Mouse (Mus musculus) Muller cell, postnatal 12 days (primary cell): ENCODE results near the gene Eml2.

ENCODE experiments used
- DNase-seq: peaks from one replicate; pipeline ENCODE4 v3.0.0-alpha.2; 2015; ENCODE audit errors: inconsistent ontology term

The Eml2 gene

DNA sequence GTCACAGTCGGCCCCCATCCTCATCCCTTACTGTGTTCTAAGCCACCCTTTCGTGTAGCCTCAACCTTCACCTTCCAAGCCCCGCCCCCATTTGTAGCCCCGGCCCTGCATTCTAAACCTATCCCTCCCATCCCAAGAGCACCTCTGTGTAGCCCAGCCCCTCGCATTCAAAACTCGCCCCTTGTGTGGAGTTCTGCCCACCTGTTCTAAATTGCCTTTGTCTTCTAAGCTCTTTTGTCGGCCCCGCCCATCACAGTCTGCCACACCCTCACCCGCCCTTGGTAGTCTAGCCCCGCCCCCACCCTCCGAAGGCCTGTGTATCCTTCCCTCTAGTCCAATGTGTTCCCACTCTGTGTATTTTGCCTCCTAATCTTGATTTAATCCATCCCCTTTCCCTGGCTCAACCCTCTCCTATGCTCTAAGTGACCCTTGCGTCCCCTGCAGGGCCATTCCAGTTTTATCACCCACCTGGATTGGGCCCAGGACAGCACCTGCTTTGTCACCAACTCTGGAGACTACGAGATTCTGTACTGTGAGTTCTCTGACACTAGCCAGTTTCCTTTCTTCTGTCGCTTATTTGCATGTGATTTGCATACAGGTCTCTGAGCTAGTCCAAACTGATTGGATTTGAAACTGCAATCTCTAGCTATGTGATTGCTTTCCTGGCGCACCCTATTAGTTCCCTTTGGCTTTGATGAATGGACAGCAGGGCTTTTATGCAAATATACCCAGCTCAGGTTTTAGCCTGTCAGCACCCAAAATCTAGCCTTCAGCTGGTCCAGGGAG, 26.0 kb downstream of the Eml2 start:
- DNase-seq, result no peak

DNA sequence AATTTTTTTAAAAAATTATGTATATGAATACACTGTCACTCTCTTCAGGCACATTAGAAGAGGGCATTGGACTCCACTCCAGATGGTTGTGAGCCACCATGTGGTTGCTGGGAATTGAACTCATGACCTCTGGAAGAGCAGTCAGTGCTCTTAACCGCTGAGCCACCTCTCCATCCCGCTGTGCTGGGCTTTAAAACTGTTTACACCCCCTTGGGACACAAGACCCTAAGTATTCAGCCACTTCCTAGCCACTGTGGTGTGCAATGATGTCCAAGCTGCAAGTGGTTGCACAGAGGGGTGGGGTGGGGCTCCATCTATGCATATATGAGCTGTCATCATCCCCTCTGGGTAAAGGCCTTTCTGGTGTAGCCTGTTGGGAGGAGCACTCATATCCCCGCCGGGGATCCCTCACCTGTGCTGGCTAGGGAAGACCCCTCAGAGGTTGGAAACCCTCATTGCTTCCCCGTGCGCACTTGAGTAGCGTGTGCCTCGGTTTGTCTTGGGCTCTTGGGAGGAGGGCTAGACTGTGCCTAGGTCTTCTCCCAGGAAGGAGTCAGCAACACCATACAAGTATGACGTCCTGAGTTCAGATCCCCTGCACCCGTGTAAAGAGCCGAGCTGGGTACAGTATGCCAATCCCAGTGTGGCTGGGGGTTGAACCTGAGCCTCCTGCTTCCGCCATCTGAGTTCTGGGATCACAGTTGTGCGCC, 32.1 kb downstream of the Eml2 start:
- DNase-seq, result no peak

DNA sequence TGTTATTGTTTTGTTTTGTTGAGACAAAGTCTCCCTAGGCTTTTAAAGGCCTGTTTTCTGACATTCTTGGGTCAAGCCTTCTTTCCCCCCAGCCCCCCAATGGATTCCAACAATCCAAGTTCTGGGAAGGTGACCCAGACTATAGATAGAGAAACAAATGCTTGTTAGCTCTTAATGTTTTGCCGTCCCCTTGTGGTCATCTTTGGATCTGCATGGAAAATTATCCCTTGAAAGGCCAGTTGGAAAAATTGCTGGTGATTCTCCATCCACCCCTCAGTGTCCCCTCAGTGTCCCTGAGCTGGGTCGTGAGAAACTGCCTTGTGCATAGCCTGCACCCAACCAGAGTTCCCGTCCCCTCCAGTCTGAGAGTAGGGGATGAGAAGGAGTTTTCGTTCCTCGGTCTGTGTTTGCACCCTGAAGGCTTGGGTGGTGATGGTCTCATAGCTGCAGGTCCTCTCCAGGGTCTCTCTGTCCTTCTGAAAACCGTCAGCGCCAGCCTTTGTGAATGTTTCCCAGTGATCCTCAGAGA, 32.8 kb downstream of the Eml2 start:
- DNase-seq, result peak; percentile 31

DNA sequence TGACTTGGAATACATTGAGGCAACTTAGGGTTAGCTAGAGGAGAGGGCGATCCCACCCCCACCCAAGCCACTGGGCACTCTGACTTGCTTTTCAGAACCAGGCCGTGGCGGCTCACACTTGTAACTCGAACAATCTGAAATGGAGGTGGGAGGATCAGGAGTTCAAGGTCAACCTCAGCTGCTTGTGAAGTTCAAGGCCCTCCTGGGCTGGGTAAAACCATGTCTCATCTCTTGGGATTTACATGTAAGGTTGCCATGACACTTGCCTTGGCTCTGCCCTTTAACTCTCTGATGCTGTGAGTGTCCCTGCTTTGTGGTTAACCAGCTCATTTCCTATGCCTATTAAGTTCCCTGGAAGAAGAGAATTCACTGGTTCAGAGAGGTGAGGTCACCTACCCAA, 33.3 kb downstream of the Eml2 start:
- DNase-seq, result no peak

DNA sequence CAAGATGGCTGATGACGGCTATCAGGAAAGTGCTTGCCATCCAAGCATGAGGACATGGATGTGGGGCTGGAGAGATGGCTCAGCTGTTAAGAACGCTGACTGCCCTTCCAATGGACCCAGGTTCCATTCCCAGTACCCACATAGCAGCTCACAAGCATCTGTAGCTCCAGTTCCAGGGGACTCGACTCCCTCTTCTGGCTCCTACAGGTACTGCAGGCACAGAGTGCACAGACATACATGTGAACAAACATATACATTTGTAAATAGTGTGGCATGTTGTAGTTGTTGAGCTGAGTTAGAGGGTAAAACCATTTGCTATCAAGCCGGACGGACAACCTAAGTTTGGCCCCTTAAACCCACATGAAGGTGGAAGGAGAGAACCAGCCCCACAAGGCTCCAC, 33.8 kb downstream of the Eml2 start:
- DNase-seq, result no peak

DNA sequence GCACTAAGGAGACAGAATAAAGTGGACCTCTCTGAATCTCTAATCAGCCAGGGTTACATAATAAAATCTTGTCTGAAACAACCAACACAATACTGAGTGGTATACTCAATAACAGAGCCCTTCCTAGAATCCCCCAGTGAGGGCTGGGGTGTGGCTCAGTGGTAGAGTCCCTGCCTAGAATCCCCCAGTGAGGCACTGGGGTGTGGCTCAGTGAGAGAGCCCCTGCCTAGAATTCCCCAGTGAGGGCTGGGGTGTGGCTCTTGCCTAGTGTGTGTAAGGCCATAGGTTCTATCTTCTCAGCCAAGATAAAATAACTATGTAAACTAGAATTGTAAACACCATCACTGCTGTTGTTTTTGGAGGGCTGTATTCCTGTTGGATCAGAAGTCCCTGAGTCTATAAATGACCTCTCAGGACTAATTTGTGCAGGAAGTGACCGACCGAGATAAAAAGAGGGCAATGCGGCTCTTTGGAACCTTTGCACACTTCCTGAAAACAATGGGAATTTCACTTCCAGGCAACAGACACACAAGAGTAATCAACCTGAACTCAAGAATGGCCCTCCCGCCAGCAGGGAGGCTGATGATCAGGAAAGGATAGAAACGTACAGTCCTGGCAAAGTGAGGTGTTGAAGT, 34.9 kb downstream of the Eml2 start:
- DNase-seq, result no peak

DNA sequence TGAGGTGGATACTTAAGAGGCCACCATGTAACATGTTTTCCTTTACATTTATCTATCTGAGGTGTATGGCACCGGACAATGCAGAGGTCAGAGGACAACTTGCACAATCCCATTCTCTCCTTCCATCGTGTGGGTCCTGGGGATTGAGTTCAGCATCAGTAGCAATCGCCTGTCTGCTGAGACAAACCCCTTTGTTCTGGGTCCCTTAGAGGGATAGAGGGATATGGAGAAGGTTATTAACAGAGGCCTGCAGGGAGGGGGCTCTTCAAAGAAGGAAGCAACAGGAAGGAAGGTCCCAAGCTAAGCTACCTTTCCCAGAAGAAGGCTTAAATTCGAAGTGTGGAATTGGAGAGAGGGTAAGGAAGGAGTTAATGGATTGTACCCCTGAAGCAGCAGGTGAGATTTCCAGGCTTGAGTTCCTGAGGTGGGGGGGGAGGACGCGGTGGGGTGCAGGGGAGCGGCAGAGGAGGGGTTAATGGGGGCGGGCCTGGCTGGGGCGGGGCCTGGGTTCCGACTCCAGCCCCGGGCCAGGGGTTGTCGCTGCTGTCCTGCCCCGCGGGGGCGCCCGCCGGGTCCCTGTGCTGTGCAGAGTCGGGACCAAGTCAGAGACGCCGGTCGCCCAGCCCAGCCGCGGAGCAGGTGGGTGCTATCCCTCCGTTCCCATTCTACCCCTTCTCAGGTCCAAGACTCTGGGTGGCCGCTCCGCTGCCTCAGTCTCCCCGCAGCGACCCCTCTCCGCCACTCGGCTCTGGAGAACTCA, 36.0 kb downstream of the Eml2 start, which contains the start of gene Gpr4:
TSS of gene Gpr4 (plus strand) at position 543 of the 760 bp plus-strand sequence.
- peak; percentile 59 for DNase-seq

DNA sequence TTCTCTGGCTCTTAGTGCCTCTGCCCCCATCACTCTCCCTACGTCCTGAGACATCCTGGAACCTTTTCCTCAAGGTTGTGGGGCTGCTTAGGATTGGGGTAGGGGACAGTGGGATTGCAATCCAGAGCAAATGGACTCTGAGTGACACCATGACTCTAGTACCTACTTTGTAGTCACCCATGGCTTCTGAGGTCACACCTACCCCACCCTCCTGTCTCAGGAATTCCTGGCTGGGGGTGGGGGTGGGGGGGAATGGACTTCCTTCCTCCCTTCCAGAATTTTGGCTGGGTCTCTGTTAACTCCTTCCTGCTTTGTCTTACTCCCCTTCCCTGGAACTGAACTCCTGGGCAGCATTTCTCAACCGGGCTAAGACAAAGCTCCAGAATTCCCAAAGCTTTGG, 37.2 kb downstream of the Eml2 start:
- DNase-seq, result no peak

DNA sequence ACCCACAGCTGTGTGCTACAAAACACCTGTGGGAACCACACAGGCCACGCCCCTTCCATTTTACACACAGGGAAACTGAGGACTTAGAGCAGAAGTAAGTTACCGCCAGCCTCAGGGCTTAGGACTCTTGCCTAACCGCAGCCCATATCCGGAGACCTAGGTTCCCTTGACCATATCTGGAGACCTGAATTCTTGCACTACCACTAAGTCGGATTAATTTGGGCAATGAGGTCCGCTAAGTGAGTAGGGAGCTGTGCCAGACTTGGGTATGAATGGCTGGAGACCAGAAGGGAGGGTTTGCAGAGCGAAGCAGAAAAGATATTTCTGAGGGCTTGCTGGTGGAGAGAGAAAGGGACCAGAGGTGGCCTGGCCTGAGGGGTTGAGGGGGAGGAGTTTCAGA, 38.1 kb downstream of the Eml2 start:
- DNase-seq, result no peak

DNA sequence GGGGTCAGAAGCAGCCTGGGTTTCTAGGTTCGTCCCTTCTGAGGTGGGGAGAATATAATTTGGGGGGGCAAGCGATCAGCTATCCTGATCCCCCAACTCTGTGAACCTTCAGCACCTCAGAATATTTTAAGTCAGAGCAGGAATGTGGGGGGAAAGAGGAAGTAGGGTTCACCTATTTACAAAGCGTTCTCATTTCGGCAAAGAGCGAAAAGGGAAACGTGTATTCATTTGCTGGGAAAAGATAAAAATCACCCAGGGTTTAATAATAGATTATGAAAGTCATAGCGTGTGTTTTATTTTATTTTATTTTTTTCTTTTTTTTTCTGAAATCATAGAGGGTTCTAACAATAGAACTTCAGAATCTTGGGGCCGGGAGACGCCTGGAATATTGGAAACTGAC, 38.7 kb downstream of the Eml2 start:
- no peak for DNase-seq

DNA sequence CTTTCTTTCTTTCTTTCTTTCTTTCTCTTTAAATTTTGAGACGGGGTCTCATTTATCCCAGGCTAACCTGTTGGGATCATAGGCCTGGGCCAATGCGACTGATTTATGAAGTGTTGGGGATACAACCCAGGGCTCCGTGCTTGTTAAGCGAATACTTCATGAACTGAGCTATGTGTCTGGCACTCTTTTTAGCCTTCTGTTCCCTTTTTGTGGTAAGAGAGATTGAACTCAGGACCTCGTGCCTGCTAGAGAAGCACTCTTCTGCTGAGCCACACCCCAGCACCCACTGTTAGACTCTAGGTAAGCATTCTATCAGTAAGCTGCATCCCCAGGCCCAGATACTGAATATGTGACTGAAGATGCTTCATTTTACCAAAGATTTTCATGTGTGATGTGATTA, 41.3 kb downstream of the Eml2 start:
- no peak for DNase-seq

DNA sequence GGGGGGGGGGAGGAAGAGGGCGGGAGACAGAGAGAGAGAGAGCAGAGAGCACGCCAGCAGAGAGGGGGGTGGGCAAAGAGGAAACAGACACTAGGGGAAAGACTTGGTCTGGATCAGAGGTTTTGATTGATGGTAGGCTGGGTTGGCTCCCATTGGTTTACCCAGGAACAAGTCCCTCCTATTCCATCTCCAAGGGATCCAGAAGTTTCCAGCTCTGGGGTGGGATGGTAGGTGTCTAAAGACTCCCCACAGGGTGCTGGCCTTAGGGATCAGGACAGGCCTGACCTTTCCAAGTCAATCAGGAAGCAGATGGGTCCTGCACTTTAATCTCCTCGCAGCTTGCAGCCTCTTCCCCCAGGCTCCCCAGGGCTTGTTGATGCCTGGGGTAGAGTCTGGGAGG, 41.7 kb downstream of the Eml2 start:
- no peak for DNase-seq

DNA sequence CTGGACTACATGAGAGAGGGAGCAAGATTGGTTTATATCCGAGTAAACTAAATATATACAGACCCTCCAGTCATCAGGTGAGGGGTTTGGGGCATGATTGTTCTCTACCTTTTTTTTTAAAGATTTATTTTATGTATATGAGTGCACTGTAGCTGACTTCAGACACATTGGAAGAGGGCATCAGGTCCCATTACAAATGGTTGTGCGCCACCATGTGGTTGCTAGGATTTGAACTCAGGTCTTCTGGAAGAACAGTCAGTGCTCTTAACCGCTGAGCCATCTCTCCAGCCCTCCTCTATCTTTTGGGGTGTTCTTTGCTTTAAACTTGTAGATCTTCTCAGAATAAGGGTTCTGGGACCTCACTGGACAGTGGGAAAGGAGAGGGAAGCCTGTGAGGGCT, 43.8 kb downstream of the Eml2 start:
- no peak for DNase-seq

DNA sequence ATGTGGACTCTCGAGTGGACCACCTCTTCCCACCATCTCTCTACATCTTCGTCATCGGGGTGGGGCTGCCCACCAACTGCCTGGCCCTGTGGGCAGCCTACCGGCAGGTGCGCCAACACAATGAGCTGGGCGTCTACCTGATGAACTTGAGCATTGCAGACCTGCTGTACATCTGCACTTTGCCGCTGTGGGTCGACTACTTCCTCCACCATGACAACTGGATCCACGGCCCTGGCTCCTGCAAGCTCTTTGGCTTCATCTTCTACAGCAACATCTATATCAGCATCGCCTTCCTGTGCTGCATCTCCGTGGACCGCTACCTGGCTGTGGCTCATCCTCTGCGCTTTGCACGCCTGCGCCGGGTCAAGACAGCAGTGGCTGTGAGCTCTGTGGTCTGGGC, 46.0 kb downstream of the Eml2 start:
- DNase-seq, result no peak

DNA sequence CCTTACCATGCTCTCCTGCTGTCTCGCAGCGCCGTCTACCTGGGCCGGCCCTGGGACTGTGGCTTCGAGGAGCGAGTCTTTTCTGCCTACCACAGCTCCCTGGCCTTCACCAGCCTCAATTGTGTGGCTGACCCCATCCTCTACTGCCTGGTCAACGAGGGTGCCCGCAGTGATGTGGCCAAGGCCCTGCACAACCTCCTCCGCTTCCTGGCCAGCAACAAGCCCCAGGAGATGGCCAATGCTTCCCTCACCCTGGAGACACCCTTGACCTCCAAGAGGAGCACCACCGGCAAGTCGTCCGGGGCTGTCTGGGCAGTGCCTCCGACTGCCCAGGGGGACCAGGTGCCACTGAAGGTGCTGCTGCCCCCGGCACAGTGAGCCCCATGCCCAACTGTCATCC, 46.7 kb downstream of the Eml2 start:
- DNase-seq, result no peak

DNA sequence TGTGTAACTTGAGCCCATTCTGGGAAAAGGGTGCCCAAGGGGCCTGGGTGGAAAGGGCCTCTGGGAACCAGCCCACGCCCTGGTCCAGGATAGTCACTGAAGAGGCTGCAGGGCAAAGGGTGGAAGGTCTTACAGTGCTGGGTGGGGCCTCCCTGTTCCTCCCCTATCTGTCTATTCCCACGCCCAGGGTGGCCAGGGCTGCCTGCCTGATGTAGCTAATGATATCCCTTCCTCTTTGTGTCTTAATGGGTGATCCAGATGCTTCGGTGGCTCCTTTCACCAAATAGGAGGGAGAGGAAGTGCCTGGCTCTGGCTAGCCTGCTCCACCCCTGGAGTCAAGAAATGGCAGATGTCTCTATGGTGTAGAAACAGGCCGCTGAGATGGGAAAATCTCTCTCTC, 48.7 kb downstream of the Eml2 start:
- no peak for DNase-seq

DNA sequence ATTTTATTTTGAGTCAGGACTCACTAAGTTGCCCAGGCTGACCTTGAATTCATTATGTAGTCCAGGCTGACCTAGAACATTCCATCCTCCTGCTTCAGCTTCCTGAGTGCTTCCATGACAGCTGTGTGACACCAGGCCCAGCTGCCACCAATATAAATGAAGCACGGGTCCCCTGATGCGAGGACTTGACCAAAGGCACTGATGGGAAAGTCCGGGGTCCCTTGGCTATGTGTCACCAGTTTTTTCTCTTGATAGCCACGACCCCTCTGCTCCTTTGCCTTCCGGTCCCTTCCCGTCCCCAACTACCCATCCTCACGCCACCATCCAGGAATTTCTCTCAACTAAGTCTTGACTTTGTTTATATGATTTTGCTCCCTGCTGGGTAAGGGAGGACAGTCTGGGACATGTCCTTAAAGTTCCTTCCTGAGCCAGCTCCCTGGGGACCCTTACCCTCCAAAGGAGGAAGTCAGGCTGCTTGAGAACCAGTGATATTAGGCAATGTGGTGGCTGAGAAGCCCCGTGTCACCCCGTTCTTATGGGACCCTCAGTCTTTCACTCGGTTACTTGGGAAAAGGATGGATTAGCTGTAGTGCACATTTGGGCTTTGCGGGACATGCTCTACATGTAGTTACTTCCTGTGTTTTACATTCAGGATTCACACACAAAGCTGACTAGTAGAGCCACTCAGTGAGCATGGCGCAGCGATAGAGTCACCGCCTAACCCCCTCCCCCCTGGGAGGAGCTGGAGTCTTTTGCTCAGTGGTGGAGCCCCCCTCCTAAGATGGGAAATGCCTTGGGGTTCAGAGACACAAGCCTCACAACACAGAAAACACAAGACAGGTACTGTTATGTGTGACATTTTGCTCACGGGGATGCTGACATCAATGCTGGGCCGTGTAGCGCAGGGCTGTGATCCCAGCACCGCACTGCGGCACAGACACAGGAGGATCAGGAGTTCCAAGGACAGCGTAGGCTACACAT, 50.9 kb downstream of the Eml2 start:
- peak; percentile 80 for DNase-seq

DNA sequence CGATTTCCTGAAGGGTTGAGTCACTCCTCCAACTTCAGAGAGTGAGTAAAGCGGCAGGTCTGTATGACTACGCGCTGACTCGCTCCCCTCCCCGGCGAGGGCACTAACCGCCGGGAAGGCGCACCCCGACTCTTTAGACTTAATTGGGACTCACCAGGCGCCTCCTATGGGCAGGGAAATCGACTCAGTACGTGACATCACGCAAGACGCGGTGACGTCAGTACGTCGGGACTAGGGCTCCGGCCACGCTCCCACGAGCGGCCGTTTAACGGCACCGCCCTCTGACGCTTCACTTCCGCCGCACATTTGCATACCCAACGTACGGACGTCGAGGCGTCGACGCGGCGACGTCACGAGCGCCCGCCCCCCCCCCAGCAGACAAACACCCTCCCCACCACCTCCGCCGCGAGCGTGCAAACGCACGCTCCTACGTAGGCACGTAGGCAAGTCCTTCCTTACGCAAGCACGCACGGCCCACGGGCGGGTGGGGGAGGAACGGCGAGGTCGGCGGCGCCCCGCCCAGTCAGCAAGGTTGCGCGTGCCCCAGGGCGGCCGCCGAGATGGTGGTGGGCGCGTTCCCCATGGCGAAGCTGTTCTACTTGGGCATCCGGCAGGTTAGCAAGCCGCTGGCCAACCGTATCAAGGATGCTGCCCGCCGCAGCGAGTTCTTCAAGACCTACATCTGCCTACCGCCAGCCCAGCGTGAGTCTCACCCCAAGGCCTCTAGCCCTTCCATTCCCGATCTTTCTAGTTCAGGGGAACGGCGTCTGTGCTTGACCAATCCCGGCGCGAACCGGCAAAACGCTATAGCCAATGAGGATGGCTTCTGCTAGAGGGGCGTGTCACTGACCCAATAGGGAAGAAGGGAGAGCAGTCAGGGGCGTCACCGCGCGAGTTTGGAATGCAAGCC, 51.9 kb downstream of the Eml2 start, which contains the start of gene Opa3:
TSS of gene Opa3 (plus strand) at position 452 of the 910 bp plus-strand sequence.
- peak; percentile 99 for DNase-seq

DNA sequence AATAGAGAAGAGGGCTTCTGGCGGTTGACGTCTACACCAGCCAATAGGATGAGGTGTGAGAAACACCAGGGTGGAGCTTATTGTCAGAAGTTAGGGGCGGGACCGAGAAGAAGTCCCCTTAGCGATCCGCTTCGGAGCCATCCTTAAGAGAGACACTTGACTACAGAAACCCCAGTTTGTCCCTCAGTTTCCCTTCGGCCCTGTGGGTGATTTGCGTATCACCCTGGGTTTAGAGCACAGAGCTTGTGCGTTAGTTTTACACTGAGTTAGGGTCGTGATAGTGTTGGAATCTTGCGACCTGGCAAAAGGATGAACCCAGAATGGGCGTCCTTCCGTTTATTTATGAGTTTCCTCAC, 52.5 kb downstream of the Eml2 start:
- DNase-seq, result no peak

DNA sequence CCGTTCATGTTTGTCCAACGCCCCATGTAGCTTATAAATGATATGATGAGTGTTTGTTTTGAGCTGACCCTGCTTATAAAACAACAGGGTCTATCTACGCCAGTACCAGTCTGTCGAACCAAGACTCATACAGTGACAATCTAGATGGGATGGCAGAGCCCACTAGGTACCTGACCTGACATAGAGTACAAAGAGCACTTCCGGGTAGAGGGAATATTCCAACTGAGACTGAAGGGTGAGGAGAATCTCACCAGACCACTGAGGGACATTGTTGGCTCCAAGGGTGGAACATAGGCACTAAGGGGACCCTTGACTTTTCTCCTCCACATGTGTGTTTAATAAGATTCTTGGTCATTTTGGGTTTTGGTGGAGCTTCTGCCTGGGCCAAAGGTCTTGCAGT, 53.2 kb downstream of the Eml2 start:
- DNase-seq, result no peak
